Mouse (Mus musculus) thymus, adult 2 months (tissue): ENCODE measurements around the gene 1700020N01Rik. TPM values are rescaled to one million over a fixed set of nuclear protein-coding genes. Genes with fewer than 3 reads are reported as not detected.

Experiments
- DNase-seq: peaks from one replicate; pipeline ENCODE4 v3.0.0; 2021
- H3K27ac ChIP-seq: fragments of 200-500 bp; 2 replicates; pipeline ENCODE4 v1.5.1; 2012; ENCODE audit warnings: low read length, control low read depth; ENCODE audit not compliant: control insufficient read depth, insufficient read depth
- H3K27me3 ChIP-seq: fragments of 200-500 bp; 2 replicates; pipeline ENCODE4 v1.6.1; 2012; ENCODE audit warnings: mild to moderate bottlenecking, low read length, moderate library complexity, mixed read lengths; ENCODE audit not compliant: control insufficient read depth, insufficient read depth
- H3K36me3 ChIP-seq: fragments of 200-500 bp; 2 replicates; pipeline ENCODE4 v1.6.1; 2012; ENCODE audit warnings: mild to moderate bottlenecking, low read length, moderate library complexity; ENCODE audit not compliant: control insufficient read depth, insufficient read depth
- H3K4me1 ChIP-seq: fragments of 200-500 bp; replicated peaks from 2 replicates; pipeline ENCODE4 v1.6.1; 2012; ENCODE audit warnings: low read length; ENCODE audit not compliant: control insufficient read depth, insufficient read depth
- H3K4me3 ChIP-seq: fragments of 200-500 bp; 2 replicates; pipeline ENCODE4 v1.5.1; 2012; ENCODE audit warnings: mild to moderate bottlenecking, low read length, control low read depth, moderate library complexity; ENCODE audit not compliant: control insufficient read depth, insufficient read depth
- CTCF ChIP-seq: fragments of 200-500 bp; IDR thresholded peaks from 2 replicates; pipeline ENCODE4 v1.5.1; 2012; ENCODE audit warnings: mild to moderate bottlenecking, control low read depth, low read length, moderate library complexity, borderline replicate concordance; ENCODE audit not compliant: control insufficient read depth, poor library complexity, insufficient read depth; ENCODE audit errors: extremely low read depth
- POLR2A ChIP-seq: fragments of 200-500 bp; IDR thresholded peaks from 2 replicates; pipeline ENCODE4 v1.6.1; 2012; ENCODE audit warnings: mild to moderate bottlenecking, low read length, control low read depth, moderate library complexity; ENCODE audit not compliant: control insufficient read depth, poor library complexity, insufficient read depth; ENCODE audit errors: extremely low read depth
- WGBS: fragments of 180-500 bp; shearing (Covaris S2); methylation state at CpG from one replicate; pipeline ENCODE4 v1.1.7; 2018; 5-methylcytosine and 5-hydroxymethylcytosine counted together
- polyA plus RNA-seq: library from polyadenylated mRNA; depleted of rRNA; stranded (reverse); fragments of >200 nt; gene quantifications from 2 replicates; pipeline ENCODE4 v1.2.3, GENCODE M21; 2012

Gene 1700020N01Rik
- polyA plus RNA-seq, 1 experiment = 0.09 TPM

DNA sequence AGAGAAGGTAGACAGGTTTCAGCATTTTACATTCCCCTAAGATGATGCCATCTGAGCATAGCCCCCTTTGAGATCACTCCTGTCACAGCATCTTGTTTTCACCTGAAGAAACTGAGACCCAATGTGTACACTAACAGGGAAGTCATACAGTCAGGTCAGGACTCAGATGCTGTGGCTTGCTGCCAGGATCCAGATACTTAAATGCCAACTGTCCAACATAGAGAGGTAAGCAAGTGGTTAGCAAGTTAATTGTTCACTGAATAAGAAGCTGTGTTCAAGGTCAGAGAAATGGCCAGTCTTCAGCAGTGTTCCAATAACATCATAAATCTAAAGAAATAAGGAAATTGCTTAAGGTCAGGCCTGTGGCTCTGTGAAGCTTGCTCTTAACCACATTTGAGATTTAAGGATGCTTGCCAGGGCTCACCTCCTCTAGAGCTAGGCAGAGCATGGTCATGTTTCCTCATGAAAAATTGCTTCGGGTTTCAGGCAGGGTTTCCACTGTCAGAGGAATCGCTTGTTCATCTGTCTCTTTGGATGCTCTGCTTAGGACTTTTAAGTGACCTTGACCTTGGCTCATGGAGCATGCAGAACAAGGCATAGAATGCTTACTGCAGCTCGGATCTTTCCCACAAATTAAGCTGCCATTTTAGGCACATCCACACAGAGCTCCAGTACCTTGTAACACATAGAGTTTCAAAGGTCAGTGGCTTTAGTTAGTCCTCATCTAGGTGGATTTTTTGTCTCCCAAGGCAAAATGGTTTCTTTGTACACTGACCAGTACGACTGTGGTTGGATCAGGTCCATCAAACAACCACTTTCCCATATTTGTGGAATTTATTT is 20.3 kb downstream of the 1700020N01Rik start:
- Histone ChIP-seq H3K27me3 (no peaks in the 10 kb centered on the region), H3K4me3 (no peak overlapping the region), H3K36me3 (no peaks in the 10 kb centered on the region), H3K27ac (no peak overlapping the region), H3K4me1 (no peaks in the 10 kb centered on the region)
- 69% methylated on average over 4 of the region's 4 CpGs for WGBS
- TF ChIP-seq POLR2A (no peak), CTCF (no peak)
- DNase-seq = no peak

DNA sequence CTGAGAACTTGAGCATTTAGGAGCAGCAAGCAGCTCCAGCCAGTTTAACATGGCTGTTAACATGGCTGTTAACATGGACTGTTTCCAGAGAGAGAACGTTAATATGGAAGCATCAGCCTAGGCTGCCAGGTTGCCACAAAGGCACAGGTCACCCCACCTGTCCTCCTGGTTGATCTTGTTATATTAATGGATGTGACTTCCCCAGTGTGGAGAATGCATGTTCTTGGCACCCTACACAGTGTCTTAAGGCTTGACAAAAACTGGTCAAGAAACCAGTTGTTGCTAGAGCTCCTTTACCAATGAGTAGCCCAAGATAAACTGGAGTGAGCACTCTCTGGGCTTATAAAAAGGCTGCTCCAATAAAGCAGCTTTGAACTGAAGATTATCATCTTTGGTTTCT is 21.6 kb downstream of the 1700020N01Rik start:
- H3K4me3 ChIP-seq = no peak overlapping the region
- 98% methylated on average over 1 of the region's 1 CpGs for WGBS
- H3K27me3 ChIP-seq = no peaks in the 10 kb centered on the region
- DNase-seq = no peak
- H3K36me3 ChIP-seq = no peaks in the 10 kb centered on the region
- no peak overlapping the region for H3K27ac ChIP-seq
- no peaks in the 10 kb centered on the region for H3K4me1 ChIP-seq
- TF ChIP-seq CTCF = no peak
- no peak for TF ChIP-seq POLR2A

DNA sequence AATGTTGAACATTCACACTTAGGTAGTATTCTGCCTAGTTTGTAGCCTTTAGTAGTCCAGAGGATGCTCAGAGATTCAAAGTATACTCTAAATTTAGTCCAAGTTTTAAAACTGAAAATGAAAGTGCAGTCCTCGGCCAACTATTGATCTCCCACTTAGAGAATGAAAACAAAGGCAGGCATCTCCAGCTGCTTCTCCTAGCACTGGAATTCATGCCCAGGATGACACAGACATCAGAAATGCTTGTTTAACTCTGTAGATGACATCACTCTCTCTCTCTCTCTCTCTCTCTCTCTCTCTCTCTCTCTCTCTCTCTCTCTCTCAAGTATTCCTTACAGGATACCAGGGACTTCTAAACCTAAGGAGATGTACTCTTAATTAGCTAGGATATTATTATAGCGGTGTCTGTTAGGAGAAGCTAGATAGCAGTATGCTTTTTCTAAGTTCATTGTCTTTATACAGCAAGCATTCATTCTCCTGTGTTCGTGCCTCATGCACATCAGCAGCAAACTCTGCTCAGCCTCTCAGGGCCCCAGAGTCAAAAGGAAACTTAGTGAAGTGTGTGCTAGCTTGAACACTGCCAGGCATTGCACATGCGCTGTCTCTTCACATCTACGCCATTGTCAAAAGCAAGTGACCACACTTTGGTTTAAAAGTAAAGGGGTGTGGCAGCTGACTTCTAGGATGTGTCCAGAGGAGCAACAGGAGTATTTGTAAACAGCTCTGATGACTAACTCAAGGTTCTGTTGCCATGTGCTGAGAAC is 26.0 kb downstream of the 1700020N01Rik start:
- WGBS = 80% methylated on average over 5 of the region's 5 CpGs
- DNase-seq = no peak
- Histone ChIP-seq H3K27me3 (no peaks in the 10 kb centered on the region), H3K36me3 (no peaks in the 10 kb centered on the region), H3K4me3 (no peak overlapping the region), H3K27ac (no peak overlapping the region), H3K4me1 (no peaks in the 10 kb centered on the region)
- TF ChIP-seq CTCF = no peak
- TF ChIP-seq POLR2A = no peak

DNA sequence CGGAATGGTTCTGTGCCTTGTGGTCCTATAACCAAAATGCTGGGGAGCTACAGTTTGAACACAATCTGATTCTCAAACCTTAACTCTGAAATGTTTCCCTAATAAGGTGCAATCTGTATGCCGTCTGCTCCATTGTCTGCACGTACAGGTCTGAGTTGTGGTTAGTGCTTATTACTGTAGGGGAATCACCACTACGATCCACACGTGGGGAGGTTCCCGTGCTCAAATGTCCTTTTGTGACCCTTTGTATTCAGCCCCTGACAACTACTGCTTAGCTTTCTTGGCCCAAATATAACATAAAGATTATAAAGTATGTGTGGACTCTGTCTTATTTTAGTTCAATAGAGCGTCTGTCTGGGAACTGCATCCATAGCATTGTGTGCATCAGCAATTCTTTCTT is 29.1 kb downstream of the 1700020N01Rik start:
- no peaks in the 10 kb centered on the region for H3K4me1 ChIP-seq
- no peaks in the 10 kb centered on the region for H3K36me3 ChIP-seq
- no peak for TF ChIP-seq CTCF
- no peak for TF ChIP-seq POLR2A
- no peaks in the 10 kb centered on the region for H3K27me3 ChIP-seq
- H3K27ac ChIP-seq = no peak overlapping the region
- 88% methylated on average over 7 of the region's 7 CpGs for WGBS
- DNase-seq = no peak
- H3K4me3 ChIP-seq = no peak overlapping the region

DNA sequence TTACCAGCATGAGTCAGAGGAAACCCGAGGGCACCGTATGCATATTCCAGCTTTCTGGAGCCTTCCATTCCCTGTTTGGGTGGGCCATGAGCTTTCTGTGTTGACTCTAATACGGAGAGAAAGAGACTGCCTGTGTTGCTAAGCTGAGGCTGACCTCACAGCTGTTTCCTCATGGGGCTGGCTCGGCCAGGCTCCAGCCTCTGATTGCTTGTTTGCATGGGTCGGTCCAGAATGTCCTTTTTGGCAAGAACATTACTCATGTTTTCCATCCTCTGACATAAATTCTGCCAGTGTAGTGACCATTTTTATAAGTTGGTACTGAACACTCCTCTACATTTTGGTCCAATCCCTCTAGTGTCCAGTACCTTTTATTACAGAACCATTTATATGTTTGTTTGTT is 35.6 kb downstream of the 1700020N01Rik start:
- Histone ChIP-seq H3K4me3 (no peak overlapping the region), H3K4me1 (no peaks in the 10 kb centered on the region), H3K27me3 (no peaks in the 10 kb centered on the region), H3K36me3 (no peaks in the 10 kb centered on the region), H3K27ac (no peak overlapping the region)
- DNase-seq = no peak
- TF ChIP-seq POLR2A = no peak
- no peak for TF ChIP-seq CTCF
- WGBS = 89% methylated on average over 5 of the region's 5 CpGs

DNA sequence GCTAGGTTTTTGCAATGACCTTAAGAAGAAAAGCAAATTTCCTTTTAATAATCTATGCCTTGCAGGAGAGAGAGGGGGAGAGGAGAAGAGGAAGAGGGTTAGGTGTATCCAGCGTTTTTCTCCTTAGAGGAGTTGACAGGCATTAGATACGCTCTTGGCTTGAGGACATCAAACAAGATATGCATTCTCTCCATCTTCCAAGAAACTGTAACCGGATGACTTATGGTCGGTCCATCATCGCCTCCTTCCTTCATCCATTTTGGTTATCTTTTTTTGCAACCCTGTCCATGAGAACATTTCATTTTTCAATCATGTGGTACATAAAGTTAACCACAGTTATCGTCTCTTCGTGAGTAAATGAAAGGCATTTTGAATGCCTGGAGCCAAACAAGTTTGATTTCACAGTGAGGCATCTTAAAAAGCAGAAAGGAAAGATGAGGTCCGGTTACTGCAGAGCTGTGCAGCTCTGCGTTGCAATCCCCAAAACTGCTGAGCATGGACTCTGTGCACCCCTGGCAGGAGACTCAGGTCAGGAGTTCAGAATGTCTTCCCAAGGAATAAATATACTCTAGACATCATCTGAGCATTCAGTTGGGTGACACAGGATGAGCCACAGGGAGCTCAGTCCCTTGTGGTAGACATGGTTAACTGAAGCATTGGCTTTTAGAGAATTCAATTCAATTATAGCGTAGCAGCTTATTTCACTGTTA is 36.2 kb downstream of the 1700020N01Rik start:
- WGBS = 92% methylated on average over 10 of the region's 10 CpGs
- H3K27ac ChIP-seq = no peak overlapping the region

More for the DNA sequence above, 36.2 kb downstream of the 1700020N01Rik start:
- H3K4me1 ChIP-seq = no peaks in the 10 kb centered on the region
- TF ChIP-seq POLR2A (no peak), CTCF (no peak)
- H3K27me3 ChIP-seq = no peaks in the 10 kb centered on the region
- H3K36me3 ChIP-seq = no peaks in the 10 kb centered on the region
- DNase-seq = no peak
- no peak overlapping the region for H3K4me3 ChIP-seq
